Mouse (Mus musculus) layer of hippocampus, adult 2 months (tissue): ENCODE data around the gene Pdzd7. TPM values are rescaled to one million over a fixed set of nuclear protein-coding genes. Genes with fewer than 3 reads are reported as not detected.

Experiments used
- DNase-seq, 2 experiments: peaks; one replicate each; pipeline ENCODE4 v3.0.0; 2022; ENCODE audit warnings: low spot score in 2 of 2
- H3K27ac ChIP-seq: fragments of 200-600 bp; 2 replicates; pipeline ENCODE4 v1.8.1; 2022
- H3K4me3 ChIP-seq: fragments of 200-600 bp; 2 replicates; pipeline ENCODE4 v1.8.1; 2022; ENCODE audit warnings: mild to moderate bottlenecking
- CTCF ChIP-seq: fragments of 200-600 bp; conservative IDR thresholded peaks from 2 replicates; pipeline ENCODE4 v1.8.1; 2022; ENCODE audit warnings: antibody characterized with exemption, mild to moderate bottlenecking, moderate library complexity
- total RNA-seq, 2 experiments: library from RNA; stranded (reverse); gene quantifications; 2 replicates each; pipeline ENCODE4 v1.2.3; 2021

Gene Pdzd7
- total RNA-seq, 2 experiments from 2014 or later: 2.1 to 3.3 TPM

DNA sequence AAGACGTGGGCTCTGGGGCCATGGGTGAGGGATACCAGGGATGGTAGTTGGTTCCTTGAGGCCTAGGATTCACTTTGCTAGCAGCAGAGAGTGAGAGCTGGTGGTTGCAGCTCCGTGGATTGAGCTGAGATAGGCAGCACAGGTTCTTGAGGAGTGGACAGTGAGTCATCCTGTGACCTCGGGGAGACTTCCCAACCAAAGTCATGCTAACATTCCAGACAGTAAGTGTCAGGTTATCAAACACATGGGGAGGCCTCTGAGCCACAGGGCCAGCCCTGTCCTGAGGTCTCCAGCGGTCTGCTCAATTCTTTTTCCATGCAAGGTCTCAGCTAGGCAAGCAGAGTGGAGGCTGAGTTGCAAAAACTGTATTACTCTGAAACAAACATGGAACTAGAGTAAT is 34.9 kb downstream of the Pdzd7 start:
- no peak for TF ChIP-seq CTCF
- H3K4me3 ChIP-seq: no peak overlapping the region
- no peak for DNase-seq

DNA sequence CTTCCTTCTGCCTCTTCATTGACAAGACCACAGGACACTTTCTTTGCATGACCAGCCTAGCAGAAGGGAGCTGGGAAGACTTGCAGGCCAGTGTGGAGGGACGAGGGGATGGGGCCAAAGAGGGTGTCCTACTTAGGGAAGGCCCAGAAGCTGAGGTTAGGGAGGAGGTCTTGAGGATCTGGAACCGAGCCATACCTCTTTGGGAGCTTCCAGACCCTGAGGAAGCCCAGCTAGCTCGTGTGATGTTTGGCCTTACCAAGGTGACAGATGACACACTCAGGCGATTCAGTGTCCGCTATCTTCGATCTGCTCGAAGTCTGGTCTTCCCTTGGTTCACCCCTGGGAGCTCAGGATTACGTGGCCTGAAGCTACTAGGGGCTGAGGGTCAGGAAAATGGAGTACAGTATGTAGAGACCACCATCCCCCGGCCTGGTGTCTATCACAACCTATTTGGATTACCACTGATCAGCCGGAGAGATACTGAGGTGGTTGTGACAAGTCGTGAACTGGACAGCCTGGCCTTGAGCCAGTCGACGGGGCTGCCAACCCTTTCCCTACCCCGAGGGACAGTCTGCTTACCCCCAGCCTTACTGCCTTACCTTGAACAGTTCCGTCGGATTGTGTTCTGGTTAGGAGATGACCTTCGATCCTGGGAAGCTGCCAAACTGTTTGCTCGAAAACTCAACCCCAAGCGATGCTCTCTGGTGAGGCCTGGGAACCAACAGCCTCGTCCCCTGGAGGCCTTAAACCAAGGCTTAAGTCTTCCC is 37.9 kb downstream of the Pdzd7 start:
- TF ChIP-seq CTCF: no peak
- DNase-seq: no peak
- Histone ChIP-seq H3K4me3 (peak overlapping the region; percentile 97; the same call in 1 of the 2 replicates), H3K27ac (no peak overlapping the region; the same call in 1 of the 2 replicates)

More for the DNA sequence above, 34.9 kb downstream of the Pdzd7 start:
- no peak overlapping the region for H3K27ac ChIP-seq

DNA sequence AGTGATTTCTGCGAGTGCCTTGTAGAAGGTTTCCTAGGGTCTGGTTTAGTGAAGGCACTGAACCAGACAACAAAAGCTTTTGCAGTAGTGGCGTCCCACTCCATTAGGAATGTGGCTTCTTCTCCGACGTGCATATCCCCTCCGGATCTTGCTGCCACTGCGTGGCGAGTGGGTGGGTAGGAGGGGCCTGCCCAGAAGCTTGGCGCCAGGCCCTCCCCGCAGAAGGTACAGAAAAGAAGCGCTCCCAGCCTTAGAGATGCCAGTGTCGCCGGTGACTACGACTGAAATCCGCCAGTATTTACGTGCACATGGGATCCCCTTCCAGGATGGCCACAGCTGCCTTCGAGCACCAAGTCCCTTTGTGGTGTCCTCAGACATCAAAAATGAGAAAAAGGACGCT is 38.5 kb downstream of the Pdzd7 start:
- Histone ChIP-seq H3K27ac (peak overlapping the region; percentile 77), H3K4me3 (peak overlapping the region; percentile 97)
- no peak for DNase-seq
- no peak for TF ChIP-seq CTCF

DNA sequence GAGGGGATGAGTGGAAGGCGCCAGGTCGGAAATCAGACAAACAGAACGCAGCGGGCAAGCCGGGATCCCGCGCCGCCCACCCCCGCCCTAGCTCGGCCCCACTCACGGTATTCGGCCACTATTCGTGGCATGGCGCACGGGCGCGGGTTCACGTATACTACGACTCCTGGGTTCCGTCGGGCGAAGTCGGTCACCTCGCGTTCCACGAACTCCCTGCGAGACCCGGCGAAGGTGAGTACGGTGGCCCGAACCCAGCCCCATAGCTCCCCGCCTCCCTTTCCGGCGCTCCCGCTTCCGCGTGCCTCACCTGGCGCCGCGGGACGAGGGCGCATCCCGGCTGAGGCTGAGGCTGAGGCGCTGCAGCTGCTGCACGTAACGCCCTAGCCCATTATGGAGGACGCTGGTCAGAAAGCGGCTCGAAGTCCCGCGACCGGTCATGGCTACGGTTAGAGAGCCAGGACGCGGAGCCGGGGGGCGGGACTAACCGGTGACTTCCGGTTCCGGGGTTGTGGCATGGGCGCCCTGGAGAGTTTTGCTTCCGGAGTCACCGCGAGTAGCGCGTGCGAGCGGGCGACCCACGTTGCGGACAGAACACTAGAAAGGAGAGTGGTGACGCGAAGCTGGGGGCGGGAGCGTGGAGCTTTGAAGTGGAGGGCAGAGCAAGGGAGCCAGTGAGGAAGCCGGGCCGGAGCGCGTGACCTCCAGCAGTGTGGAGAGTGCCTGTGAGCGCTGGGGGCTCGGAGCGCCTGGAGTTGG is 39.4 kb downstream of the Pdzd7 start, which contains the start of gene Mrpl43:
TSS of gene Mrpl43 (minus strand) at position 486 of the 756 bp plus-strand sequence.
- no peak for TF ChIP-seq CTCF
- Histone ChIP-seq H3K4me3 (peak within 1 kb of the TSS; percentile 97), H3K27ac (peak within 1 kb of the TSS; percentile 77)
- DNase-seq: peak; percentile 95 to 98

DNA sequence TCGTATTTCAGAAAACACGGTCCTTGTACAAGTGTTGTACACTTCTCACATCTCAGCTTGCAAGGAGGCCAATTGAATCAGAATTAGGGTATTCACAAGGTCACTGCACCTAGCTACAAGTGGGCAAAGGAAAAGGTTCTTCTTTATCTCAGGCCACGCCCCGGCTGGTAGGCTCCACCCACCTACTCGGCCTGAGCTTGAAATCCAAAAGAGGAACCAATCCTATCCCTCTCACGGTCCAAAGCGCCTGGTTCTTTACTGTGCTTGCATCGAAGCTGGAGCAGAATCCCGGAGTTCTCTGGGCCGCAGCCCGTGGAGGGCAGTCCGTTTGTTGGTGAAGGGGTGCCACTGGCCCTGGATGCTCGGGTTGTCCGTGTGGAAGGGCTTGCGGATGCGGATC is 40.1 kb downstream of the Pdzd7 start, which contains the start of gene Twnk:
TSS of gene Twnk (plus strand) at position 220 of the 400 bp plus-strand sequence.
- DNase-seq: peak in 1 of 2 experiments; percentile 40
- TF ChIP-seq CTCF: no peak
- H3K27ac ChIP-seq: peak within 1 kb of the TSS; percentile 77
- peak within 1 kb of the TSS; percentile 97 for H3K4me3 ChIP-seq

DNA sequence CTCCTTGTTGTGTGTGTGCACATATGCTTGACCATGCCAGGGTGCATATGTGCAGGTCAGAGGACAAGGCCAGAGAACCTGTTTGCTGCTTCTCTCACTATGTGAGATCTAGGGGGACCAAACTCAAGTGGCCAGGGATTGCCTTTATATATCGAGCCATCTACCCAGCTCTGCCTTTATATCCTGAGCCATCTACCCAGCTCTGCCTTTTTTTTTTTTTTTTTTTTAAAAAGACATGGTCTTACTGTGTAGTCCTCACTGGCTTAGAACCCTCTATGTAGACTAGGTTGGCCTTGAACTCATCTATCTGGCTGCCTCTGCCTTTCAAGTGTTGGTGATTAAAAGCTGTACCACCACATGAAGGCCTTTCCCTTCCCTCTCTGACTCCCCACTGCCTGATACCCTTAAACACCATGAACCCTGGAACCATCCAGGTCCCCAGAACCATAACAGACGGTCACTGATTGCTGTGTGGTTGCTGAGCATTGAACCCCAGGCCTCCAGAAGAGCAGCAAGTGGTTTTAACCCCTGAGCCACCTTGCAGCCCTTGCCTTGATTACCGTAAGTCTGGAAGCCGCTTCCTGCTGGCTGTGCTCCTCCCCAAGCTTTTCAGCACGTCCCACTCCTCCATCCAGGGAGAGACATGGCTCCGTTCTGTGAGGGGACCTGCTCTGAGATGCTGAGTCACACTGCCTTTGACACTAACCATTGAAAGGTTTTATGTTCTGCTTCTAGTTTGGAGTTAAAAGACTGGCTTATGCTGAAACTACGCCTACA is 41.6 kb downstream of the Pdzd7 start:
- no peak for TF ChIP-seq CTCF
- no peak overlapping the region for H3K27ac ChIP-seq
- no peak overlapping the region for H3K4me3 ChIP-seq
- DNase-seq: no peak

DNA sequence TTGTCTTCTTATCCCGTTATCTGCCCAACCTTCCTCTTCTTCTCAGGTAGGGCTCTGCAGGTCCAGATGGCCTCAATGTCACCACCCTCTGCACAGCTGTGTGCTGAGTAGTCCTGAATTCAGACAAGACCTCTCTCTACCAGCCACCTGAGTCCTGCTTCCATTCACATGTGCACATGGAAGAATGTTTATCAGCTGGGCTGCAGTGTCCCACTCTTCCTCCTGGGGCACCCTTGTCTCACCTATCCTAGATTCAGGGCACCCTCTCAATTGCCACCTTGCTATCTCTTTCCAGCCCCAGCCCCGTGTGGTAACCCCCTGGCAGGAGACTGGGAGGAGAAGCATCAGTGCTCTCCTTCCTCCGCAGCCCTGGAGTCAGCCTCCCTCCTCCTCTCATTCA is 43.2 kb downstream of the Pdzd7 start:
- peak; percentile 56 for TF ChIP-seq CTCF
- DNase-seq: no peak
- H3K27ac ChIP-seq: no peak overlapping the region
- no peak overlapping the region for H3K4me3 ChIP-seq

DNA sequence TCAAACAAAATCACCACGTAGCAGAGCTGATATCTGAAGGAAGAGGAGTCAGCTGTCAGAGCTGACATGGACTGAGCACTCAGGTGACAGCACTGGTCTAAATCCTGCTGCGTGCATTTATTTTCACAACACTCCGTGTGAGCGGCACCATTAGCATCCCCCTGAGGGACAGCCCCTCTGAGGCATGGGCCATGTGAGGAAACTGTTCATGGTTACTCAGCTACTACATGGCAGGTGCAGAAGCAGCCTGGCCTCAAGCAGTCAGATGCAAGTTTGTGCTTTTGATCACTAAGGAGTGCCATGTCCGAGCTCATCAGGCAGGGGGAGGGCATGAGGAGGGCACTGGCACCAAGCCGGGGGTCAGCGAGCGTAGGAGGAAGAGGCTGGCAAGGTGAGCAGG is 45.9 kb downstream of the Pdzd7 start:
- TF ChIP-seq CTCF: no peak
- Histone ChIP-seq H3K27ac (no peak overlapping the region), H3K4me3 (no peak overlapping the region)
- no peak for DNase-seq

DNA sequence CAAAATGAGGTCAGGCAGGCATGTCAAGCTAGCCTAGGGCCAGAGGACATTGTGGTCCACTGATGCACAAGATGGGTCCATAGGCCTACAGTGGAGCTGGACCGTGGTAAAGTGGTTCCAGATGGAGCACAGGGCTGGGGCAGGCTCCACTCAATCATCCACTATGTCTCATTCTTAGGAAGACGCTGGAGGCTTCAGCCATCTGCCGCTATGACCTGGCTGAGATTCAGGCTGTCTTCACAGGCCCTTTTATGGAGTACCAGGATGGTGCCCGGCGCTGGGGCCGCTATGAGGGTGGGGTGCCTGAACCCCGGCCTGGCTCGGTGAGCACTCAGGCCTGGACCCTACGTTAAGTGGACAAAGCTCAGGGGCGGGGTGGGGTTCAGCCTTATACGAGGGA is 47.7 kb downstream of the Pdzd7 start:
- Histone ChIP-seq H3K4me3 (no peak overlapping the region), H3K27ac (no peak overlapping the region)
- TF ChIP-seq CTCF: no peak
- DNase-seq: no peak

DNA sequence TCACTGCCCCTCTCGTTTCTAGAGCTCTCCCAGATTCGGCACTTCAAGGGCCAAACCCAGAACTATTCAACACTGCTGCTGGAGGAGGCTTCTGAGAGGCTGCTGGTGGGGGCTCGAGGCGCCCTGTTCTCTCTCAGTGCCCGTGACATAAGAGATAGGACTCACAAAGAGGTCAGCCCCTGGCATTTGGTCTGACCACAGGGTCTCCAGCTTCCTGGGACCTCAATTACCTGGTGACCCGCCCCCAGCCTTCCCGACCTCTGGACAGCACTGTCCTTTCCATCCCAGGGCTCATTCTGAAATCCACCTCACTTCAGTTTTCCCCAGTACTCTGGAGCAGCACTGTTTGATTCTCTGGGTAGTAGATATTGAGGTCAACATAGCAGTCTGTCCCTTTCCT is 52.8 kb downstream of the Pdzd7 start:
- Histone ChIP-seq H3K4me3 (no peak overlapping the region), H3K27ac (no peak overlapping the region)
- no peak for TF ChIP-seq CTCF
- DNase-seq: no peak

DNA sequence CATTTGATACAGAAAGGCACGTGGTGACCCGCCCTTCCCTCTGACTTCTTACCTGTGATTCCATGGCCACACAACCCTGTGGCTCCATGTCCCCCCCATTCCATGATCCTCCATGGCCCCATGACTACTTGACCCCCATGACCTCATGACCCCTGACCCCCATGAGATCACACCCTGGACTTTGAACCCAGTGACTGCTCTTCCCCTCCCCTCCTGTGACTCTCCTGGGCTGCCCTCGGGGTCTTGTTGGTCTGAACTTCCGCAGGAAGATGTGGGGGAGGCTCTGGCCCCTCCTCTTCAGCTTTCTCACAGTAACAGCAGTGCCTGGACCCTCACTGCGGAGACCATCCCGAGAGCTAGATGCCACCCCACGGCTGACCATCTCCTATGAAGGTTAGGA is 53.3 kb downstream of the Pdzd7 start:
- no peak overlapping the region for H3K4me3 ChIP-seq
- H3K27ac ChIP-seq: no peak overlapping the region
- TF ChIP-seq CTCF: no peak
- no peak for DNase-seq

DNA sequence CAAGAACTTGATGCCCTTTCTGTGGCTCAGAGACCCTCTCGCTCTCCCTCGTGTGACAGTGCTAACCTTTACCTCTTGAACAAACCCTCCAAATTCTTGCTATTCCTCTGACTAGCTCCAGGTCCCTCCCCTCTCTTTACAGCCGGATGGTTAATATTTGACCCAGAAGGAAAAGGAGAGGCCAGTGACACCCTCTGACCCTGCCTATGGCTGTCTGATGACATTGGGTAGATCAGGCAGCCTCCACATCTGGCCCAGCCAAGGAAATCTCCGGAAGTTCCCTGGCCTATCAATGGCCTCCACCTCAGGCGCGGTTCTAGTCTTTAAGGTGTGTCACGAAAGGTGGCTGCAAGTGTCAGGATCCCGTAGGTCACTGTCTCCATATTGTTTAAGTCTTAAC is 54.5 kb downstream of the Pdzd7 start:
- Histone ChIP-seq H3K27ac (no peak overlapping the region), H3K4me3 (no peak overlapping the region)
- DNase-seq: no peak
- no peak for TF ChIP-seq CTCF
